Mouse (Mus musculus) left cerebral cortex, postnatal 36 days (tissue): ENCODE results near the gene Fam178b. TPM values are rescaled to one million over a fixed set of nuclear protein-coding genes. Genes with fewer than 3 reads are reported as not detected.
A peak's percentile ranks its signal among the peaks of the same experiment; 100 is the strongest.

Experiments used
- DNase-seq, 2 experiments: peaks; one replicate each; pipeline ENCODE4 v3.0.0; 2021 to 2022; ENCODE audit warnings: low spot score in 2 of 2, mixed read lengths in 1 of 2
- intact Hi-C: fragments of 180-260 bp; cut with DNase I; formaldehyde crosslinking; loops from one replicate; pipeline ENCODE4 v1.15.1; 2025
- total RNA-seq, 2 experiments: library from RNA; stranded (reverse); gene quantifications; 2 replicates each; pipeline ENCODE4 v1.2.3; 2021

Gene Fam178b
- total RNA-seq, 2 experiments from 2014 or later, result not detected

DNA sequence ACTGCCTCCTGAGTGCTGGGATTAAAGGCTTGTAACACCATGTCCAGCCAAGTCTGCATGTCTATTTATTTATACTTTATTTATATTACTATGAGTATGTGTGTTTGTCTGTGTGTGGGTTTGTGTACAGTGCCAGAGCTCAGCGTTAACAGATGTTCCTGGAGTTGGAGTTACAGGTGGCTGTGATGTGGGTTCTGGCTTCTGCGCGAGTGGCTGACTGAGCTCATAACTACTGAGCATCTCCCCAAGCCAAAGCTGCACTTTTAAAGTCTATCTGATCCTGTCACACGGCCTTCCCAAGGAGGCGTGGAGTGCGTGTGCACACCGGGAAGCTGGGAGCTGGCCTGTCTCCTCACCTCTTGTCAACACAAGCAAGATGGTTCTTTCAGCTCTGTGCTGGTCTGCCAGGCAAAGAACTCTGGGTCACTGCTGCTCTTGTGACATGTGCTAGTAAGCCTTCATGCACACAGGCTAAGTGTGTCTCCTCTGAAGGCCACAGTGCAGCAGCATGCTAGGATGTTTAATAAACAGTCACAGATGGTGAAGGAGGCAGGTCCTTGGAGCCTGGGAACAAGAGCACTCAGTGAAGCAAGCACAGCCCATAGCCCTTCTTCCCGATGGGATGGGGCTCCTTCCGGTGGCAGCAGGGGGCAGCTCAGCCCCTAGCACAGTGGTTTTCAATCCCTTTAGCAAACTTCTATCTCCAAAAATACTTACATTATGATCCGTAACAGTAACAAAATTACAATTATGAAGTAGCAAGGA, 87.6 kb downstream of the Fam178b start:
- intact Hi-C loops, result no loop called here

DNA sequence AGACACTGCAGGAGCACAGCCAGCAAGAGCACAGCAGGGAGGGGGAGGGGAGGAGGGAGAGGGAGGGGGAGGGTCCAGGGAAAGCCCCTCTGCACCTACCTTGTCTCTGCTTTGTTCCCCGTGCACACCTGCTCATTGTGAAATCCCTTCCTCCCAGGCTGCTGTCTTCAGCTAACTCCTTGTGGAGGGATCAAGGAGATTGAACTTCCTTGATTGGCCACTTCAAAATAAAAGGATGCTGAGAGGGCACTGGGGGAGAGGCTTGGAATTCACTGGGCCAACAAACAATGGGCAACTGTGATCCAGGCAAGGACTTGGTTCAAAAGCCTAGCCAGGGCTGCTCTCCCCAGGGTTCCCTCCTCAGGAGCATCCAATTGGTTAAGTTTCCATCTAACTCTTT, 89.9 kb downstream of the Fam178b start:
- intact Hi-C loops, result no loop called here
- DNase-seq, result no peak

More for the DNA sequence above, 87.6 kb downstream of the Fam178b start:
- DNase-seq, result no peak

DNA sequence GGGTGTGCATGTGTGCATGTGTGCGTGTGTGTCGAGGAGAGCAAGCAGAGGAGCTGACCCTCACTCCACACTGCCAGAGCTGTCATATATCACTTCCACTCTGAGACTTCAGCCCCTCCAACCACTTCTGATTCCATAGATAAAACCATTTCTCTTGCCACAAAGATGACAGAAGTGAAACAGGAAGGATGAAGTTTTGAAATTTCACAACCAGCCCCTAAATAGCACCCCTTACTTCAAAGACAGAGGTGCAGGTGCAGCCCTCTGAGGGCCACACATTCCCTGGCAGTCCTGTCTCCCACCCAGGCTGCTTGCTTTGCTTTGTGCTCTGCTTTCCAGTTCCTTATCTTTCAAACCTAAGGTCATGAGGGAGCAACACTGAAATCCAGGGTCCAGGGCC, 91.6 kb downstream of the Fam178b start:
- intact Hi-C loops, result no loop called here

DNA sequence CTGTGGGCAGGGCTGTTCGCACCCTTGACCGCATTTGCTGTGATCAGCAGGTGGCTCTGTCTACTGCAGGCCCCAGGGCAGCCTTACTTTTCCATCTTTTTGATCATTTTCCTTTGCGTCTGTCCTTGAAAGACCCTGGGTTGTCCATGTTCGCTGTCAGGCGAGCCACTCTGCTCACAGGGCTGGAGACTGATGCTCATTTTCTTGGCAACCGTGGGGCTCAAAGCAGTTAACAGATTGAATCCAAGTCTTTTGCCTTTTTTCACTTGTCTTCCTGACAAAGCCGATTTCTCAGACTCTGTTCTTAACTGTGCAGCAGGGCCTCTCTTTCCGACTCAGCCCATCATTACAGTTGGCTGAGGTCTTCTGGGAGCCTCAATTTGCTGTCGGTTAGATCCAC, 92.3 kb downstream of the Fam178b start:
- intact Hi-C loops, result no loop called here
- DNase-seq, result no peak

More for the DNA sequence above, 91.6 kb downstream of the Fam178b start:
- DNase-seq, result no peak

DNA sequence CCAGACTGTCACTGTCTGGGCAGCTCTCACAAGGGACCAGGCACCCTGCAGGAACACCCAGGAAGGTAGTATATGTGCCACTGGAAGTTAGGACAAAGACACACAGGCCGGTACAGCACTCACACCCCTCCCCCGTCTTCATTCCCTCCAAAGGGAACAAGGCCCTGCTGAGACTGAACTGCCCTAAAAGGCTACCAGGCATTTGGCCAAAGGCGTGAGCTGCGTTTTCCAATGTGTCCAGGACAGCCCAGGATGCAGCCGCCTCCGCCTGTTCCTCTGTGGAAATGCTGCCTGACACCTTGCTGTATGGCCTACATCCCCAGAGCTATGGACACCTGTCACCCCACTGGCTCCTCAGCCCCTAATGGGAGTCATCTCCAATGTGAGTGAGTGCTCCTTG, 93.5 kb downstream of the Fam178b start:
- intact Hi-C loops, result no loop called here
- DNase-seq, result no peak

- intact Hi-C loops, result no loop called here
- DNase-seq, result no peak
Measured at GRCm38 (mm10) chr1:36588476-36589450, 94.2 kb downstream of the Fam178b start.

DNA sequence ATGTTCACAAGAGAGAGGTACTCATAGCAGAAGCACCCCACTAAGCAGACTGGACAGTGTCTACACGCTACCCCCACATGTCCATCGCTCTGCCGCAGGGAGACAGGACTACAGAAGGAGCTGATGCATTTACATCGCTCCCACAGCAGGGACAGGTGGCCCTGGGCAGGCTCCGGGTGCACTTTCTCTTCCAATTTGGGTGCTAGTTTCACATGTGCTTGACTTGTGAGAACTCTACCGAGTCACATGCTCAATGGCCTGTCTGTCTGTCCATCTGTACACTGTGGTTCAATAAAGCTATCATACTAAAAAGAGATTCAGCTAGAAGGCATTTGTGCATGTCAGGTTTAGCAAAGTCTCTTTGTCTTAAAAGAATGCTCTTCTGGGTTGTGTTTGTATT, 95.1 kb downstream of the Fam178b start:
- DNase-seq, result no peak
- intact Hi-C loops, result no loop called here

DNA sequence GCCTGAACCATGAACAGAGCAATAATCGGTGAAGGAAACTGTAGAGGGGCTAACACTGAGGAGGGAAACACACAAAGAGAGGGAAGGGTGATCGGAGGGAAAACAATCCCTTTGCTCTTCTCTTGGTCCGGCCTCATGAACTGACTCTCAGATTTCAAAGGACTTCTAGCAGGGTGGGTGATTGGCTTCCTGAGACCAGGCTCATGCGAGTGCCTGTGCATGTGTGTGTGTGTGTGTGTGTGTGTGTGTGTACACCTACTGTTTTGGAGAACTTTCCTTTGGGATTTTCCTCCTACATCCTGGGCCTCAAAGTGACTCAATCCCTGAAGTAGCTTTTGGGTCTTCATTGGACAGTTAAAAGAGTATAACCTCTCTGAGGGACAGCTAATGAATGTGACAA, 96.7 kb downstream of the Fam178b start:
- intact Hi-C loops, result no loop called here
- no peak for DNase-seq

- intact Hi-C loops, result no loop called here
- DNase-seq, result no peak
Measured at GRCm38 (mm10) chr1:36583408-36584116, 99.4 kb downstream of the Fam178b start.

DNA sequence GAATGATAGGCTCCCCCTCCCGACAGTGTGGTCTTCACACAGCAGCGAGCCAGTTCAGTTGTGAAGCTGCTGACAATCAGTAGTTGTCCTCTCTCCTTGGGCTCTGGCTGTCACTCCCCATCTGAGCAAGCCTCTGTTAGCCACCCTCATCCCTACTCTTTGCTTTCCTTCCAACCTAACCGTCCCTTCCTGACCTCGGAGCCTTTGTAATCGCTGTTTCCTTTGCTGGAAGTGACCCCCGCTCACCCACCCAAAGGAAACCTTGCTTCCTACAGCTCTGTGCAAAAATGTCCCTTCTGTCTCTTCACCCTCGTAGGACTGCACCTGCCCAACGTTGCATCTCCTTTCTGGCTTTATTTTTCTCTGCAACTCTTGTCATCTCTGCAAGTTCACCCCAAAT, 100.8 kb downstream of the Fam178b start:
- no peak for DNase-seq
- intact Hi-C loops, result no loop called here

- no peak for DNase-seq
- intact Hi-C loops, result no loop called here
Measured at GRCm38 (mm10) chr1:36581260-36581659, 101.7 kb downstream of the Fam178b start.

GRCm38 (mm10) chr1:36580384-36581207, 102.4 kb downstream of the Fam178b start:
- DNase-seq, result peak; percentile 40 to 50
- intact Hi-C loops, result no loop called here

GRCm38 (mm10) chr1:36579974-36580383, 103.0 kb downstream of the Fam178b start:
- no peak for DNase-seq
- intact Hi-C loops, result no loop called here

DNA sequence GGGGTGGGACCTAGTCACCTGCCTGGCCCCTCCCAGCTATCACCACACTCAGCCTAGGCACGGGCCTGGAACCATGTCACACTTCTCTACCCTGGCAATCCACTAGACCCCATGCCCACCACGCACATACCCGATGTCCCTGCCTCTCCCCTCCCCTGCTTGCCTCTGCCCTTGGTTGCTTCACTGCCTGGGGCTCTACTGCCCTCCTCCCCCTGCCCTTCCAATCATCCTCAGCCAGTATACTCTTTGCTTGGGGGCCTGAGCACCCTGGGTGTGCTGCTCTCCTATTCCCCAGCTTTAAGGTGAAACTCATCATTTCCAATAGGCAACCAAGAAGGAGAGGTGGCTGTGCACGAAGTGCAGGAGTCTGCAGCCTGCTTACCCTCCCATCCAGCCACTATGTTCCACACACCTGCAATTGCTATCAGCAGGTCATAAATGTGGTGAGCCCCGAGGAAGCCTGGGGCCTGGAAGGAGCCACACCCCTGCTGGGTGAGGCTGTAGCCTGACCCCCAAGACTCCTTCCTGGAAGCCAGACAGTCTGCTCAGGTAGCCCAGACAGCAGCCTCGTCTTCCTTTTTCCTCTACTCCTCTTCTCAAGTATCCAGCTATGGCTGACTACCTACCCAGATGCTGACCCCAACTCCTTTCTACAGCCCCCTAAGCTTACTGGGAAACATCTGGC, 105.8 kb downstream of the Fam178b start:
- DNase-seq, result no peak
- intact Hi-C loops, result no loop called here

DNA sequence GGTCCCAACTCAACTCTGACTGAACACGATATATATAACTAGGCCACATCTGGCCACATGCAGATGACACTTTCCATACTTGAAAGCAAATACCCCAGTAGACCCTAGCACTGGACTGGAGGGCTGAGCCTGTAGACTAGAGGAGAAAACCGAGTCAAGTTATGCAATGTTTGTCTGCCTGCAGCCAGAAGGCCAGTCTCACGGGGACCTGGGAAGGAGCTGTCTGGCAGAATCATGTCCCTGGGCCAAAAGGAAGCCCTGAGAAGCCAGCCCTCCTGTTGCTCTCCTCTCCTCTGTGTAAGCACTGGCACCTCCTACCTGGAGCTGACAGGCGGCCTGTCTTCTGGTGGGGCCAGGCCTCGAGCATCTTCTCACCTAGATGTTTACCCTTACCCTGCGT, 107.6 kb downstream of the Fam178b start:
- intact Hi-C loops, result no loop called here
- DNase-seq, result no peak

DNA sequence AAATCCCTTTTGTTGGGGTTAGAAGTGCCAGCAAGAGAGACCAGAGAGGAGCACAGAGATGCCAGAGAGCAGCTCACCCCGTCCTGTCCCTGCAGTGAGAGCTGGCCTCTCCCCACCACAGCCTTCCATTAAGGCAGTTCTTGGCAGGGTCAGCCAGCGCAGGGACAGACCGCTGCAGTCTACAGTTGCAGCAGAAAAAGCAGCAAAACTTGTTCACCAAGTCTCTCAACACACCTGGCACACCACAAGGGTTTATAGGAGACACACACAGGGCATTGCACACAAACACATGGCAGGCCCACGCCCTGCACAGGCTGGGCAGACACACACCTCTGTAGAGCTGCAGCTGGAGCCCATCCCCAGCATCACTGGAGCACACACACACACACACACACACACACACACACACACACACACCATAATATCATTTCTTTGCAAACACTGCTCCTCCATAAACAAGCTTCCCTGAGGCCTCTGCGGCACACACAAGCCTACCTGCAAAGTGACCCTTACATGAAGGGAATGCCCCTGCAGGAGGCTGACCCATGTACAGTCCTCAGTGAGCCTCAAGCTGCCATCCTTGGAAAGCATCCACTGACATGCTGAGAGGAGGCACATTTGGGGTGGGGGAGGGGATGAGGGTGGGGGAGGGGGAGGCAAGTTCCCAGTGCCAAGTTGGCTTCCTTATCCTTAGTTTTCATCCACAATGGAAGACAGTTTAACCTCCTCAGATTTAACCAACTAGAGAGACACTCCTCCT, 108.6 kb downstream of the Fam178b start:
- DNase-seq, result no peak
- intact Hi-C loops, result no loop called here

GRCm38 (mm10) chr1:36573524-36573923, 109.5 kb downstream of the Fam178b start:
- no peak for DNase-seq
- intact Hi-C loops, result no loop called here

DNA sequence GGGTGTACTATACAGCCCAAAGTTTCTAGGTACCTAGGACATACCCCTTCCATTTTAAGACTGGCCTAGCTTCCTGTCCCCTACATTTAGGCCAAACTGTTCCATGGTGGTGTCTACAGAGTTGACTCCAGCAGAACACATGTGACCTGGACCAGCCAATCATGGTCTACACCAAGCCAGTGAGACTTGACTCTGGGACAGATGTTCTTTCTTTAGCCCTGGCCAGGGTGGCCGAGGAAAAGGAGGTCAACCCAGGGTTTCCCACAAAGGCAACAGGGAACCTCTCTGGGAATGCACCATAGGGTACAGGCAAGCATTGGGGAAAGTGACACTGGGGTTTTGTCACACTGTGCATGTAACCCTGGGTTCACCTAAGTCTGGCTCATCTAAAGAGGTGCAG, 110.3 kb downstream of the Fam178b start:
- DNase-seq, result no peak
- intact Hi-C loops, result no loop called here
